In the genomic region with DNA sequence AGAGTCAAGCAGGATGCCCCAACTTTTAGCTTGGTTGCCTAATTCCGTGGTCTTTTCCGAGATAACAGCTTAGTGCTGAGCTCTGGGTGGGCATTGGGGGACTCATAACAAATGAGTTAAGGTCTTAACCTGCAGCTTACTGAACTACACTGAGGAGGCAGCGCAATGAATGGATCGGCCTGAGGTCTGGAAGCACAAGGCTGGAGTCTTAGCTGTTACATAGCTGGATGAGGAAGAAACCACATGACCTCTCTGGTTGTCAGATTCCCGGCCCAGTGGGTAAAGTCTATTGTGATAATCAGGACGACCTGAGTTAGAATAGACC, we compare ENCODE assay signal across 9 mouse cellular contexts. TPM values are rescaled to one million over a fixed set of nuclear protein-coding genes. Genes with fewer than 3 reads are reported as not detected.
DNase-seq lines count a peak whose midpoint lies in the region; ATAC-seq and TF ChIP-seq lines count a peak whose summit lies in the region.
"Had no signal": no experiment of that assay in that cellular context is flagged by ENCODE, and none has a peak within 500 bp of the region (broad histone marks: within the 10 kb centered on the region; RNA-seq: fewer than 3 reads in every experiment).

No protein-coding gene starts in this region.

- H3K27me3 ChIP-seq in heart, embryonic 13.5 days (replicated peaks), result peaks cover 23% of the 10 kb centered on the region
- H3K27me3 ChIP-seq in MEL (ENCODE audit: control insufficient read depth in 1 of 2, insufficient read depth in 2 of 2, low read length in 2 of 2), result no peaks in the 10 kb centered on the region
- H3K27me3 ChIP-seq in forebrain, embryonic 16.5 days (replicated peaks; ENCODE audit: control insufficient read depth, insufficient read depth, low read length), result peaks cover 25% of the 10 kb centered on the region

- TF ChIP-seq CTCF in MEL (IDR thresholded peaks at IDR 0.05 in 2 of 3, conservative IDR thresholded peaks at IDR 0.05 in 1 of 3; ENCODE audit: control insufficient read depth in 1 of 3, insufficient read depth in 1 of 3, low read depth in 2 of 3, low read length in 3 of 3, poor library complexity in 1 of 3, severe bottlenecking in 1 of 3), result no peak

- peaks cover 42% of the 10 kb centered on the region for H3K4me1 ChIP-seq in heart, embryonic 13.5 days
- peaks cover 2 to 22% of the 10 kb centered on the region in 2 experiments for H3K4me1 ChIP-seq in MEL (ENCODE audit: control insufficient read depth in 1 of 2, insufficient read depth in 2 of 2, low read length in 2 of 2)
- peaks cover 13% of the 10 kb centered on the region for H3K4me1 ChIP-seq in forebrain, embryonic 16.5 days (replicated peaks; ENCODE audit: control insufficient read depth, insufficient read depth, low read length)

- H3K36me3 ChIP-seq in heart, embryonic 13.5 days, result no peaks in the 10 kb centered on the region
- H3K36me3 ChIP-seq in MEL (ENCODE audit: control insufficient read depth in 1 of 2, insufficient read depth in 2 of 2, low read length in 2 of 2), result peaks cover 0 to 14% of the 10 kb centered on the region in 2 experiments; a peak in 2 of 4 replicates
- H3K36me3 ChIP-seq in forebrain, embryonic 16.5 days (ENCODE audit: control insufficient read depth, insufficient read depth), result no peaks in the 10 kb centered on the region
- H3K36me3 ChIP-seq: G1E had no signal

- H3K4me2 ChIP-seq in heart, embryonic 13.5 days, result peak overlapping the region; percentile 92
- peak overlapping the region; percentile 98 for H3K4me2 ChIP-seq in forebrain, embryonic 16.5 days (ENCODE audit: low read length)

- intact Hi-C loops in heart, postnatal 36 days (cut with DNase I), result loop anchor here (5.0 kb wide), 1 partner anchor 141 kb away; the partner anchor contains the start of gene Kdm1a

- no peak for TF ChIP-seq EP300 in MEL (IDR thresholded peaks at IDR 0.05; ENCODE audit: low read depth in 1 of 2, low read length in 2 of 2)

- no peak for ATAC-seq in heart, embryonic 13.5 days (ENCODE audit: extremely low read depth, insufficient number of reproducible peaks, low FRiP score, low TSS enrichment)
- ATAC-seq in forebrain, embryonic 16.5 days, result no peak

- no peak for DNase-seq in heart, postnatal 36 days
- DNase-seq in MEL (ENCODE audit: low read depth, low spot score), result no peak
- peak; percentile 12 for DNase-seq in lung, postnatal 25 days (ENCODE audit: low spot score)
- DNase-seq in thymus, postnatal 0 days (ENCODE audit: low spot score), result no peak
- no peak for DNase-seq in cerebellum, postnatal 14 days
- no peak for DNase-seq in urinary bladder, postnatal 10 days (ENCODE audit: low spot score)

- no peak for TF ChIP-seq POLR2A in MEL (IDR thresholded peaks at IDR 0.05; ENCODE audit: control insufficient read depth in 1 of 2, insufficient read depth in 1 of 2, low read depth in 1 of 2, low read length in 2 of 2, poor library complexity in 1 of 2)

- peak overlapping the region; percentile 67 for H3K4me3 ChIP-seq in heart, embryonic 13.5 days
- peak overlapping the region; percentile 82 for H3K4me3 ChIP-seq in MEL (ENCODE audit: control insufficient read depth in 1 of 2, insufficient read depth in 1 of 2, low read depth in 2 of 2, low read length in 2 of 2)
- H3K4me3 ChIP-seq in forebrain, embryonic 16.5 days (replicated peaks; ENCODE audit: low read length), result peak overlapping the region; percentile 80

- no peak for TF ChIP-seq RAD21 in MEL (IDR thresholded peaks at IDR 0.05; ENCODE audit: low read depth, low read length)

- H3K79me2 ChIP-seq in MEL (ENCODE audit: control insufficient read depth, insufficient read depth, low read length, poor library complexity), result peaks cover 7% of the 10 kb centered on the region; the same call in 1 of the 2 replicates

- H3K9ac ChIP-seq in heart, embryonic 13.5 days, result peak overlapping the region; percentile 81
- H3K9ac ChIP-seq in MEL (ENCODE audit: control insufficient read depth, low read depth, low read length, poor library complexity, severe bottlenecking), result peak overlapping the region; percentile 90
- peak overlapping the region; percentile 78 for H3K9ac ChIP-seq in forebrain, embryonic 16.5 days (replicated peaks; ENCODE audit: low read depth, low read length)

- no peaks in the 10 kb centered on the region for H3K9me3 ChIP-seq in heart, embryonic 13.5 days
- no peaks in the 10 kb centered on the region for H3K9me3 ChIP-seq in MEL (replicated peaks; ENCODE audit: insufficient read depth, low read length)
- H3K9me3 ChIP-seq in forebrain, embryonic 16.5 days (ENCODE audit: control insufficient read depth, low read length), result no peaks in the 10 kb centered on the region
- H3K9me3 ChIP-seq: G1E had no signal

- WGBS in heart, embryonic 13.5 days, result 17% methylated on average over 6 of the region's 6 CpGs
- 12% methylated on average over 6 of the region's 6 CpGs for WGBS in forebrain, embryonic 16.5 days

- H3K27ac ChIP-seq in heart, embryonic 13.5 days (replicated peaks), result peak overlapping the region; percentile 85; the same call in 1 of the 2 replicates
- peak overlapping the region; percentile 86 for H3K27ac ChIP-seq in MEL (ENCODE audit: control insufficient read depth, low read depth, low read length)
- no peak overlapping the region for H3K27ac ChIP-seq in forebrain, embryonic 16.5 days (ENCODE audit: low read length)

TF ChIP-seq in MEL, 35 proteins besides CTCF, POLR2A, EP300 and RAD21:
- TF ChIP-seq MXI1 (IDR thresholded peaks at IDR 0.05; ENCODE audit: low read depth, low read length), result no peak
- TF ChIP-seq USF1 (IDR thresholded peaks at IDR 0.05; ENCODE audit: low read depth, low read length), result peak; percentile 62; the same call in 1 of the 2 replicates

RNA-seq across cellular contexts. Expression of gene 6030445D17Rik, which starts 0.3 kb away (rescaled TPM):
- polyA plus RNA-seq in heart, embryonic 13.5 days (2015; fragmentation: Nextera tagmentation; extraction: Ambion mirVana), result 0.17 TPM in 1 of 2 replicates, not detected in the other
- under 1 TPM; 0.17 to 0.35 TPM for total RNA-seq in heart, postnatal 36 days (2021)
- 0.26 and 0.46 TPM in 2 replicates for total RNA-seq in MEL (2012; rRNA removed)
- polyA plus RNA-seq in MEL (2012; ENCODE audit: insufficient read depth in 1 of 2, insufficient read length in 2 of 2, low read depth in 1 of 2, low replicate concordance in 2 of 2, missing spikeins in 1 of 2), result under 1 TPM in 1 of 2 experiments, not detected in 1; 0.77 TPM
- polyA plus RNA-seq in forebrain, embryonic 16.5 days (2015; fragmentation: Nextera tagmentation; extraction: Ambion mirVana), result 0.15 TPM in 1 of 2 replicates, not detected in the other
- 0.16 and 0.21 TPM in 2 replicates for polyA plus RNA-seq in thymus, postnatal 0 days (2015; fragmentation: Nextera tagmentation; extraction: Ambion mirVana)
- total RNA-seq: G1E had no signal
- polyA plus RNA-seq: G1E had no signal

RNA-seq across cellular contexts. Expression of gene Luzp1, which starts 7.8 kb away (rescaled TPM):
- polyA plus RNA-seq in heart, embryonic 13.5 days (2015; fragmentation: Nextera tagmentation; extraction: Ambion mirVana), result 89.2 and 100 TPM in 2 replicates
- total RNA-seq in heart, postnatal 36 days (2021), result 10 to 100 TPM; 37.8 to 41.4 TPM
- 7.3 and 7.5 TPM in 2 replicates for total RNA-seq in MEL (2012; rRNA removed)
- polyA plus RNA-seq in MEL (2012; ENCODE audit: insufficient read depth in 1 of 2, insufficient read length in 2 of 2, low read depth in 1 of 2, low replicate concordance in 2 of 2, missing spikeins in 1 of 2), result 10 to 100 TPM in 1 of 2 experiments, not detected in 1; 13.4 TPM
- polyA plus RNA-seq in forebrain, embryonic 16.5 days (2015; fragmentation: Nextera tagmentation; extraction: Ambion mirVana), result 51.5 and 60.3 TPM in 2 replicates
- polyA plus RNA-seq in thymus, postnatal 0 days (2015; fragmentation: Nextera tagmentation; extraction: Ambion mirVana), result 34.0 and 36.0 TPM in 2 replicates
- polyA plus RNA-seq: G1E had no signal

RNA-seq across cellular contexts. Expression of gene Htr1d, which starts 38.4 kb away (rescaled TPM):
- polyA plus RNA-seq in heart, embryonic 13.5 days (2015; fragmentation: Nextera tagmentation; extraction: Ambion mirVana), result 0.16 TPM in 1 of 2 replicates, not detected in the other
- total RNA-seq in heart, postnatal 36 days (2021), result not detected
- total RNA-seq in MEL (2012; rRNA removed), result not detected in 2 replicates
- polyA plus RNA-seq in MEL (2012; ENCODE audit: insufficient read depth in 1 of 2, insufficient read length in 2 of 2, low read depth in 1 of 2, low replicate concordance in 2 of 2, missing spikeins in 1 of 2), result not detected
- polyA plus RNA-seq in forebrain, embryonic 16.5 days (2015; fragmentation: Nextera tagmentation; extraction: Ambion mirVana), result 0.96 and 1.2 TPM in 2 replicates
- polyA plus RNA-seq in thymus, postnatal 0 days (2015; fragmentation: Nextera tagmentation; extraction: Ambion mirVana), result not detected in 2 replicates
- polyA plus RNA-seq: G1E had no signal
